Mouse (Mus musculus): ENCODE data around the gene Gm13023. TPM values are rescaled to one million over a fixed set of nuclear protein-coding genes. Genes with fewer than 3 reads are reported as not detected.

Gm13023 gene
- polyA plus RNA-seq (2014; fragmentation: Illumina TruSeq; extraction: RNeasy Lipid Tissue Mini Kit (QIAGEN cat#74804); ENCODE audit: low read depth, low replicate concordance), result not detected

DNA sequence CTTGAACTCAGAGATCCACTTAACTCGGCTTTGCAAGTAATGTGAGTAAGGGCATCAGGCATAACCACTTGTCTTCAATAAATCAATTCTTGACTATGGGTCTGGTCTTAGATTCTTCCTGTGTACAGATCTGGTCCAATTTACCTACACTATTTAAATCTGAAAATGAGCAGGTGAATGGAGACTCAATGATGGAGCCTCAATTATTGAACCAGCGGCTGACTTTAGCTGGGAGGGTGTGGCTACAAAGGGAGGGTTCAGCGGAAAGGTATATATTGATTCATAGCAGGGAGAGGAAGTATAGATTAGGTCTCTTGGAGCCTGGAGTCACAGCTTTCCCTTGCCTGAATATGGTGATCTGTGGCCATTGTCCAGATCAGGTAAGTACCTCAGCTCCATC lies at the start of gene Gm13023:
Gene Gm13023, plus strand, starts transcription at position 301 of the 400 bp plus-strand sequence.

GRCm38 (mm10) chr4:143815993-143816392 lies 26.8 kb downstream of the Gm13023 start, which contains the start of gene Gm13084:
Gene Gm13084 (minus strand): TSS chr4:143816093.

Other genes starting within 250 kb of the Gm13023 start
- gene BC080695, start 237.7 kb upstream of the Gm13023 start, polyA plus RNA-seq (2014; fragmentation: Illumina TruSeq; extraction: RNeasy Lipid Tissue Mini Kit (QIAGEN cat#74804); ENCODE audit: low read depth, low replicate concordance), result not detected
- gene Gm13057, start 237.6 kb upstream of the Gm13023 start, polyA plus RNA-seq (2014; fragmentation: Illumina TruSeq; extraction: RNeasy Lipid Tissue Mini Kit (QIAGEN cat#74804); ENCODE audit: low read depth, low replicate concordance), result not detected
- gene Gm13083, start 174.3 kb upstream of the Gm13023 start, polyA plus RNA-seq (2014; fragmentation: Illumina TruSeq; extraction: RNeasy Lipid Tissue Mini Kit (QIAGEN cat#74804); ENCODE audit: low read depth, low replicate concordance), result not detected
- not detected for gene Gm13088, start 132.1 kb upstream of the Gm13023 start, polyA plus RNA-seq (2014; fragmentation: Illumina TruSeq; extraction: RNeasy Lipid Tissue Mini Kit (QIAGEN cat#74804); ENCODE audit: low read depth, low replicate concordance)
- gene Gm13089, start 86.6 kb upstream of the Gm13023 start, polyA plus RNA-seq (2014; fragmentation: Illumina TruSeq; extraction: RNeasy Lipid Tissue Mini Kit (QIAGEN cat#74804); ENCODE audit: low read depth, low replicate concordance), result not detected
- not detected for gene Gm13078, start 69.9 kb upstream of the Gm13023 start, polyA plus RNA-seq (2014; fragmentation: Illumina TruSeq; extraction: RNeasy Lipid Tissue Mini Kit (QIAGEN cat#74804); ENCODE audit: low read depth, low replicate concordance)
- not detected for gene Gm13084, start 26.7 kb downstream of the Gm13023 start, polyA plus RNA-seq (2014; fragmentation: Illumina TruSeq; extraction: RNeasy Lipid Tissue Mini Kit (QIAGEN cat#74804); ENCODE audit: low read depth, low replicate concordance)
- not detected for gene Gm13103, start 57.1 kb downstream of the Gm13023 start, polyA plus RNA-seq (2014; fragmentation: Illumina TruSeq; extraction: RNeasy Lipid Tissue Mini Kit (QIAGEN cat#74804); ENCODE audit: low read depth, low replicate concordance)
- not detected for gene Pramef6, start 111.0 kb downstream of the Gm13023 start, polyA plus RNA-seq (2014; fragmentation: Illumina TruSeq; extraction: RNeasy Lipid Tissue Mini Kit (QIAGEN cat#74804); ENCODE audit: low read depth, low replicate concordance)
- not detected for gene Pramef25, start 161.7 kb downstream of the Gm13023 start, polyA plus RNA-seq (2014; fragmentation: Illumina TruSeq; extraction: RNeasy Lipid Tissue Mini Kit (QIAGEN cat#74804); ENCODE audit: low read depth, low replicate concordance)
- gene Gm13101, start 177.6 kb downstream of the Gm13023 start, polyA plus RNA-seq (2014; fragmentation: Illumina TruSeq; extraction: RNeasy Lipid Tissue Mini Kit (QIAGEN cat#74804); ENCODE audit: low read depth, low replicate concordance), result not detected
- not detected for gene Pramef17, start 205.0 kb downstream of the Gm13023 start, polyA plus RNA-seq (2014; fragmentation: Illumina TruSeq; extraction: RNeasy Lipid Tissue Mini Kit (QIAGEN cat#74804); ENCODE audit: low read depth, low replicate concordance)